Mouse (Mus musculus) forebrain, postnatal 0 days (tissue): ENCODE measurements around the gene Best1. TPM values are rescaled to one million over a fixed set of nuclear protein-coding genes. Genes with fewer than 3 reads are reported as not detected.

Experiments used
- ATAC-seq: fragments of 200-750 bp; cut with Nextera tagmentation; 2 replicates; pipeline ENCODE4 v1.8.0; 2017; ENCODE audit warnings: mild to moderate bottlenecking, moderate library complexity
- DNase-seq: peaks from one replicate; pipeline ENCODE4 v3.0.0-alpha.2; 2015
- H3K27ac ChIP-seq: fragments of 300-500 bp; sonication (generic); 2 replicates; pipeline ENCODE4 v1.5.1; 2014; ENCODE audit warnings: low read depth, mild to moderate bottlenecking, antibody characterized with exemption, low read length, moderate library complexity, mixed read lengths
- H3K27me3 ChIP-seq: fragments of 300-500 bp; sonication (generic); 2 replicates; pipeline ENCODE4 v1.6.1; 2014; ENCODE audit warnings: mild to moderate bottlenecking, low read length, mixed read lengths; ENCODE audit not compliant: insufficient read depth
- H3K36me3 ChIP-seq: fragments of 300-500 bp; sonication (generic); 2 replicates; pipeline ENCODE4 v1.6.1; 2014; ENCODE audit warnings: mild to moderate bottlenecking, moderate library complexity; ENCODE audit not compliant: insufficient read depth
- H3K4me1 ChIP-seq: fragments of 300-500 bp; sonication (generic); 2 replicates; pipeline ENCODE4 v1.6.1; 2014; ENCODE audit warnings: antibody characterized with exemption; ENCODE audit not compliant: insufficient read depth
- H3K4me2 ChIP-seq: fragments of 300-500 bp; sonication (generic); 2 replicates; pipeline ENCODE4 v1.6.1; 2014; ENCODE audit warnings: low read depth, mild to moderate bottlenecking, moderate library complexity
- H3K4me3 ChIP-seq: fragments of 300-500 bp; sonication (generic); 2 replicates; pipeline ENCODE4 v1.5.1; 2014; ENCODE audit warnings: low read depth, low read length, mixed read lengths
- H3K9ac ChIP-seq: fragments of 300-500 bp; sonication (generic); 2 replicates; pipeline ENCODE4 v1.6.1; 2014; ENCODE audit warnings: mild to moderate bottlenecking
- H3K9me3 ChIP-seq: fragments of 300-500 bp; sonication (generic); 2 replicates; pipeline ENCODE4 v1.6.1; 2016; ENCODE audit warnings: low read length
- CTCF ChIP-seq: sonication (generic); IDR thresholded peaks from 2 replicates; pipeline ENCODE4 v1.5.1; 2016; ENCODE audit warnings: antibody characterized with exemption, control low read depth, low read depth
- WGBS: fragments of 180-500 bp; shearing (Covaris S2); extraction: QIAGEN DNeasy Blood & Tissue Kit; methylation state at CpG from one replicate; pipeline ENCODE4 v1.1.7; 2014; 5-methylcytosine and 5-hydroxymethylcytosine counted together
- polyA plus RNA-seq: library from polyadenylated mRNA; unstranded; fragments of >200 nt; fragmentation: Nextera tagmentation; extraction: Ambion mirVana; gene quantifications from 2 replicates; pipeline ENCODE4 v1.2.1, GENCODE M21; 2015
- total RNA-seq: library from RNA; depleted of rRNA; stranded (reverse); fragments of >200 nt; gene quantifications from 2 replicates; pipeline ENCODE4 v1.2.3, GENCODE M21; 2014

Best1 gene
- total and polyA plus RNA-seq, 2 experiments from 2014 or later = 1.6 to 3.6 TPM

- peaks cover 11% of the 10 kb centered on the region; the same call in 1 of the 2 replicates for H3K4me1 ChIP-seq
- no peak overlapping the region for H3K27ac ChIP-seq
- no peak for ATAC-seq
- H3K9me3 ChIP-seq = no peaks in the 10 kb centered on the region
- H3K4me2 ChIP-seq = no peak overlapping the region
- no peak overlapping the region for H3K4me3 ChIP-seq
- WGBS = 60% methylated on average over 2 of the region's 2 CpGs
- DNase-seq = no peak
- no peak overlapping the region for H3K9ac ChIP-seq
- no peak for TF ChIP-seq CTCF
- no peaks in the 10 kb centered on the region for H3K36me3 ChIP-seq
- no peaks in the 10 kb centered on the region for H3K27me3 ChIP-seq
Observed at GRCm38 (mm10) chr19:10037534-10037933, 36.1 kb upstream of the Best1 start.

- Histone ChIP-seq H3K9ac (no peak overlapping the region), H3K9me3 (no peaks in the 10 kb centered on the region), H3K4me2 (no peak overlapping the region), H3K36me3 (peaks cover 2% of the 10 kb centered on the region; the same call in 1 of the 2 replicates), H3K4me3 (no peak overlapping the region), H3K27ac (no peak overlapping the region), H3K27me3 (no peaks in the 10 kb centered on the region), H3K4me1 (no peaks in the 10 kb centered on the region)
- DNase-seq = peak; percentile 77
- peak; percentile 88 for TF ChIP-seq CTCF
- peak; percentile 77 for ATAC-seq
- 51% methylated on average over 8 of the region's 8 CpGs for WGBS
Observed at GRCm38 (mm10) chr19:10034785-10035447, 33.5 kb upstream of the Best1 start.

- DNase-seq = no peak
- Histone ChIP-seq H3K27me3 (no peaks in the 10 kb centered on the region), H3K36me3 (peaks cover 5% of the 10 kb centered on the region; the same call in 1 of the 2 replicates), H3K4me1 (no peaks in the 10 kb centered on the region), H3K4me2 (no peak overlapping the region), H3K9me3 (no peaks in the 10 kb centered on the region), H3K4me3 (no peak overlapping the region), H3K27ac (no peak overlapping the region), H3K9ac (no peak overlapping the region)
- TF ChIP-seq CTCF = no peak
- ATAC-seq = no peak
- WGBS = 79% methylated on average over 5 of the region's 5 CpGs
Observed at GRCm38 (mm10) chr19:10034356-10034755, 32.9 kb upstream of the Best1 start.

GRCm38 (mm10) chr19:10033211-10033973, 32.0 kb upstream of the Best1 start:
- ATAC-seq (peak; percentile 75), DNase-seq (peak; percentile 78)
- Histone ChIP-seq H3K4me3 (no peak overlapping the region), H3K4me2 (no peak overlapping the region), H3K4me1 (no peaks in the 10 kb centered on the region), H3K27ac (no peak overlapping the region), H3K9me3 (no peaks in the 10 kb centered on the region), H3K36me3 (peaks cover 5% of the 10 kb centered on the region; the same call in 1 of the 2 replicates), H3K9ac (no peak overlapping the region), H3K27me3 (no peaks in the 10 kb centered on the region)
- WGBS = 31% methylated on average over 8 of the region's 8 CpGs
- peak; percentile 90 for TF ChIP-seq CTCF

DNA sequence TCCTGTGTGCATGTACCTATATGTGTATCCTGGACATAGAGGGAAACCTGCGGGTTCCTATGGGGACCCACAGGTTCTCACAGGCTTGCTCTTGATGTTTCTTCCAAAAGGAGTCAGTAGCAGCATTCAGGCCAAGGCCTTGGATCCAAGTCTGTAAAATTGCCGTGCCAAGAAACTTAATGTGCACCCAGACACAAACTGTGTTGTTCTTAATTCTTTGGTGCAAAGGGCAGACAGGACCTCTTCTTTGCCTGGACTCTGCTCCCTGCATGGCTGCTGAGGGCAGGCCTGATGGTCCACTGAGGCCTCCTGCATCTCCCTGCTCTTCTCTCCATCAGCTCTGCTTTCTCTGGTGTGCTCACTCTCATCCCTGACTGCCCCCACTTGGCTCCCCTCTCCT, 28.3 kb upstream of the Best1 start:
- H3K27me3 ChIP-seq = no peaks in the 10 kb centered on the region
- TF ChIP-seq CTCF = no peak
- 84% methylated on average over 2 of the region's 2 CpGs for WGBS
- no peaks in the 10 kb centered on the region for H3K4me1 ChIP-seq
- H3K4me3 ChIP-seq = no peak overlapping the region
- H3K9ac ChIP-seq = no peak overlapping the region
- no peak for DNase-seq
- no peak overlapping the region for H3K27ac ChIP-seq
- H3K9me3 ChIP-seq = no peaks in the 10 kb centered on the region
- H3K36me3 ChIP-seq = peaks cover 9% of the 10 kb centered on the region; the same call in 1 of the 2 replicates
- ATAC-seq = no peak
- H3K4me2 ChIP-seq = no peak overlapping the region

DNA sequence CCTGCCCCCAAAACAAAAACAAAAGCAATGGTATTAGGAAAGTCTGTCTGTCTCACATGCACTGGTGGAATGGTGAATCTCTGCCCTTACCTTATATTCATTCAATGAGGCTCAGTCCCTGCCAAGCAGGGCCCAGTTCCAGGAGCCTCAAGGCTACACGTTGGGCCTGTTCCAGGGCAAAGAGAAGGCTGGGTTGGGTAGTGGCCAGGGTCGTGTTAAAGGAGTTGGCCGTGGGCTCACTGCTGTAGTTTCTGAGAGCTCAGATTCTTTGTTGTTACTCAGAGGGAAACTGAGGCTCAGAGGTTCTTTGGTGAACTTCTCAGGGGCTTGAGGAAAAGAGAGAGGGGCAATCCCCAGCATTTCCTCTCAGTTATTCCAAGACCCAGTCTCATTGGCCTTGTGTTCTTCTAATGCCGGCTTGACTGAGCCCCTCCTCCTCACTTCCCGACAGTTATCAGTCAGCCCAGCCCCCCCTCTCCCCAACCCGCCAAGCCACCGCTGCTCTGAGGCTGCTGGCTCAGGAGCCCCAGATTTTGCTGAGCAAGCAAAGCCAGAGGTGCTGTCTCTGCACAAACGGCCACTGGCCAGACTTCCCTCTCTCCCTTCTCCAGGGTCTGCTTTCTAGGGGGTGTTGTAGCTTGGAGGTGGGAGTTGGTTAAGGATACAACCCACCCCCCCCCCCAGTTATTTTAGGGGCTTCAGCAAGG, 23.9 kb upstream of the Best1 start:
- Histone ChIP-seq H3K9me3 (no peaks in the 10 kb centered on the region), H3K27me3 (no peaks in the 10 kb centered on the region), H3K27ac (peak overlapping the region; percentile 15; the same call in 1 of the 2 replicates), H3K36me3 (peaks cover 9% of the 10 kb centered on the region; the same call in 1 of the 2 replicates), H3K4me1 (no peaks in the 10 kb centered on the region), H3K4me2 (no peak overlapping the region), H3K4me3 (no peak overlapping the region), H3K9ac (no peak overlapping the region)
- TF ChIP-seq CTCF = no peak
- ATAC-seq (peak; percentile 46), DNase-seq (peak; percentile 50)
- WGBS = 16% methylated on average over 8 of the region's 8 CpGs

DNA sequence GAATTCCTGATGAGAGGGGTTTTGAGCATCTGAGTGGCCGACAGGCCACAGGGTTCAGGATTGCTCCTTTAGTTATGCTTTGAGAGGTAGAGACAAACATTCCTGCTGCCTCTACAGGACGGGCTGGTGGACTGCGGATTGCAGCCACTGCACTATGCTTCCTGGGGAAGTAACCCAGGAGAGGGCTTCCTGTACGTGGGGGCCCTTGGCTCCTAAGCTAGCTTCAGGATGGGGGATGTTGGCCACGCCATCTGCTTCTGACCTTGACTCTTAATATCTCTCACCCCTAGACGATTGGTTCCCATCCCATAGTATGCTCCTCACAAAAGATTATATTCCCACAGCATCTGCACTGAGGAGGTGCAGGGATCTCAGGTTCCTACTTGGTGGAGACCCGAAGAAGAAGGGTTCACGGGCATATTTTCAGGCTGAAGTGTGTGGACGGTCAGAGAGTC, 21.9 kb upstream of the Best1 start:
- Histone ChIP-seq H3K4me2 (no peak overlapping the region), H3K9ac (no peak overlapping the region), H3K27me3 (no peaks in the 10 kb centered on the region), H3K4me1 (peaks cover 5% of the 10 kb centered on the region; the same call in 1 of the 2 replicates), H3K9me3 (no peaks in the 10 kb centered on the region), H3K4me3 (no peak overlapping the region), H3K27ac (no peak overlapping the region), H3K36me3 (0 out of 2 replicates have a peak, but pooled peaks cover 4% of the 10 kb centered on the region)
- 63% methylated on average over 9 of the region's 9 CpGs for WGBS
- ATAC-seq (no peak), DNase-seq (no peak)
- TF ChIP-seq CTCF = no peak
